Mouse (Mus musculus) embryonic facial prominence, embryonic 11.5 days (tissue): ENCODE data around the gene Babam2. TPM values are rescaled to one million over a fixed set of nuclear protein-coding genes. Genes with fewer than 3 reads are reported as not detected.
A peak's percentile ranks its signal among the peaks of the same experiment; 100 is the strongest.

Source experiments
- ATAC-seq: fragments of 200-750 bp; cut with Nextera tagmentation; replicated peaks from 2 replicates; pipeline ENCODE4 v1.8.0; 2017; ENCODE audit warnings: low read depth; ENCODE audit not compliant: insufficient number of reproducible peaks, low FRiP score, low TSS enrichment
- DNase-seq: peaks from one replicate; pipeline ENCODE4 v3.0.0-alpha.2; 2015; ENCODE audit warnings: low spot score
- H3K27ac ChIP-seq: fragments of 300-500 bp; sonication (generic); replicated peaks from 2 replicates; pipeline ENCODE4 v1.5.1; 2014; ENCODE audit warnings: mild to moderate bottlenecking, low read depth, low read length, control low read depth
- H3K27me3 ChIP-seq: fragments of 300-500 bp; sonication (generic); 2 replicates; pipeline ENCODE4 v1.6.1; 2014; ENCODE audit warnings: mild to moderate bottlenecking, low read length, moderate library complexity, mixed read lengths; ENCODE audit not compliant: control insufficient read depth, insufficient read depth
- H3K36me3 ChIP-seq: fragments of 300-500 bp; sonication (generic); replicated peaks from 2 replicates; pipeline ENCODE4 v1.6.1; 2014; ENCODE audit warnings: low read depth, mild to moderate bottlenecking, low read length, moderate library complexity, mixed read lengths; ENCODE audit not compliant: control insufficient read depth, insufficient read depth
- H3K4me1 ChIP-seq: fragments of 300-500 bp; sonication (generic); 2 replicates; pipeline ENCODE4 v1.6.1; 2014; ENCODE audit warnings: low read length, mixed read lengths; ENCODE audit not compliant: control insufficient read depth, insufficient read depth
- H3K4me2 ChIP-seq: fragments of 300-500 bp; sonication (generic); 2 replicates; pipeline ENCODE4 v1.6.1; 2014; ENCODE audit warnings: low read depth, mild to moderate bottlenecking, control low read depth, low read length, moderate library complexity
- H3K4me3 ChIP-seq: fragments of 300-500 bp; sonication (generic); 2 replicates; pipeline ENCODE4 v1.5.1; 2014; ENCODE audit warnings: low read depth, low read length, control low read depth
- H3K9ac ChIP-seq: fragments of 300-500 bp; sonication (generic); replicated peaks from 2 replicates; pipeline ENCODE4 v1.6.1; 2014; ENCODE audit warnings: mild to moderate bottlenecking, control low read depth, low read length
- H3K9me3 ChIP-seq: fragments of 300-500 bp; sonication (generic); replicated peaks from 2 replicates; pipeline ENCODE4 v1.6.1; 2016; ENCODE audit warnings: mild to moderate bottlenecking, low read length, inconsistent platforms, mixed read lengths; ENCODE audit not compliant: control insufficient read depth
- WGBS: fragments of 180-500 bp; shearing (Covaris S2); extraction: QIAGEN DNeasy Blood & Tissue Kit; methylation state at CpG from one replicate; pipeline ENCODE4 v1.1.7; 2014; 5-methylcytosine and 5-hydroxymethylcytosine counted together
- polyA plus RNA-seq: library from polyadenylated mRNA; unstranded; fragments of >200 nt; fragmentation: Nextera tagmentation; extraction: Ambion mirVana; gene quantifications from 2 replicates; pipeline ENCODE4 v1.2.1, GENCODE M21; 2014

The Babam2 gene
- 32.4 and 38.8 TPM in 2 replicates for polyA plus RNA-seq

DNA sequence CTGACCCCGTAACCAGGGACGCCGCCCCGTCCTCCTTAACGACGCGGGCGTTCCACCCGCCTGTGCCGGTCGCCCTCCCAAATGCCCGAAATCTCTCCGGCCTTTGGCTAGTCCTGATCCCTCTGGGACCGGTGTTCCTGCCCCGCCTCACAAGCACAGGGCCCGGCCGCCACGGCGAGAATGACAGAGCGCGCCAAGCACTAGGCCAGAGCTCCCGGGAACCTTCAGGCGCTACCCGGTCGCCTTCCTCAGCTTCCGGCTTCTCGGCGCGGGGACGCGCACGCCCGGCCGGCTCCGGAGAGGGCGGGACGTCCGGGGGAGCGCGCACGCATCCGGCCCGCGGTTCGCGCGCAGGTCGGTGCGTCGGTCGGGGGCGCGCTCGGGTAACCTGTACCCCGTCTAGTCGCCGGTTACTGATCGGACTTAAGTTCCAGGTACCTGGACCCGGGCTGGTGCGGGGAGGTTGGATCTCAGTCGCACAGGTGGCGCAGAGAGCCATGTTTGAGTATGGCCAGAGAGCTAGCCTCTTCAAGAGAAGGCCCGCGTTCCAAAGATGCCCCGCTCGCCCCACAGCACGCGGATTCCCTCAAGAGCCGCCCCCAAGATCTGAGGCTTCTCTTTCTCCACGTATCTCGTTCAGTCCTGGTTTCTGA is at the start of gene Babam2:
Babam2 (plus strand) TSS at position 41 of the 653 bp plus-strand sequence.
- 0 out of 2 replicates have a peak, but pooled peaks cover 2% of the 10 kb centered on the region for H3K4me1 ChIP-seq
- peak; percentile 91 for DNase-seq
- peak within 1 kb of the TSS; percentile 57 for H3K4me2 ChIP-seq
- ATAC-seq = peak; percentile 95
- H3K36me3 ChIP-seq = no peaks in the 10 kb centered on the region
- peak within 1 kb of the TSS; percentile 76 for H3K4me3 ChIP-seq
- H3K27me3 ChIP-seq = no peaks in the 10 kb centered on the region
- no peaks in the 10 kb centered on the region for H3K9me3 ChIP-seq
- H3K27ac ChIP-seq = peak within 1 kb of the TSS; percentile 47
- under 1% methylated on average over 69 of the region's 71 CpGs for WGBS
- peak within 1 kb of the TSS; percentile 77 for H3K9ac ChIP-seq

DNA sequence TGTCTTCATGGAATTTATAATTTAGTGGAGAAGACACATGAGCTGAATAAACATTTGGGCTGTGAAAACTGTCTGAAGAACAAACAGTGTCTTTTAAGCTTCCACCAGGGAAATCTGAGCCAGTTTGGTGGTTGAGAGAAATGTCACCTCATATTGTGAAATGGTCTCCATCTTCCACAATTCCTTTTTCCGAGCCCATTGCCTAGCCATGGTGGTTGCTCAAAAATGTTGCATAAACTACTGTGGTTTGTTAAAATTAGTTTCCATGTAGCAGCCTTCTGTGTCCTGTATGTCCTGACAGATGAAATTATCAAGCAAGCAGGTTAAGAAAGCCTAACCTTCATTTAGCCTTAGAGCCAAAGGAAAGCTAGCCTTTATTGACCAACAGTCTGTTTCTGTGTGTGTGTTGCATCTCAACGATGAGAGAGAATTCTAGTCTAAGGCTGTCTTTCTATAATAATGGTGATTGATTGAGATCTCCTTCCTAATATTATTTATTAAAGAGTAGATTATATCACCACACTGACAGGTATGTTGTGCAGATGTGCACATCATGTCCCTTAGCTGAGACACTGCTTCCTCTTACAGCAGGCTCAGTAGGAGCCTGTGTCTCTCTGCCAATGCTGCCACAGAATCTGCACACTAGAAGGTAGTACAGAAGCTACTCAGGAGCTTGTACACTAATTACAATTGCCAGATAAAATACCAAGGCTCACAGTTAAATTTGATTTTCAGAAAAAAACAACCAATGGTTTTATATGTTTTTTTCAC is 46.8 kb upstream of the Babam2 start:
- no peak overlapping the region for H3K27ac ChIP-seq
- H3K4me1 ChIP-seq = no peaks in the 10 kb centered on the region
- DNase-seq (no peak), ATAC-seq (no peak)
- H3K9me3 ChIP-seq = no peaks in the 10 kb centered on the region
- no peaks in the 10 kb centered on the region for H3K27me3 ChIP-seq
- H3K4me2 ChIP-seq = no peak overlapping the region
- no peaks in the 10 kb centered on the region for H3K36me3 ChIP-seq
- 90% methylated on average over 2 of the region's 2 CpGs for WGBS
- H3K9ac ChIP-seq = no peak overlapping the region
- no peak overlapping the region for H3K4me3 ChIP-seq

DNA sequence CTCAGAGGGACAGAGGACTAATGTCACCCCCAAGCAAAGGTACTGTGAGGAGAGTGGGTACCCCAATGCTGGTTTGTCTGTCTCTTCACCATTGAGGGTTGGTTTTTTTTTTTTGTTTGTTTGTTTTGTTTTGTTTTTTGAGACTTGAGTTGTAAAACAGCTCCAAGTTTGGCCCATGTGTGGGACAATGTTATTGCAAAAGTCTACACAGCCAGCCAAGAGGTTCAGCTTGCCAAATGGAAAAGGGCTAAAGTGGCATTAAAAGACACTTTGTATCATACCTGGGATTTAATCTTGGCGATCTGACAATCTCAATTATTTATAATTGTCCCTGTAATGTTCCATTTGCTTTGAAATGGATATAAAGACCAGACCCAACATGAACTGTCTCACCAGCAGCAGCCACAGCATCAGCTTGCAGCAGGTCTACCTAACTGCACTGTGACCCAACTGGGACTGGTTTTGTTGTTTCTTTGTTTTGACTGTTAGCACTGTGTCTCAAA is 41.7 kb upstream of the Babam2 start:
- no peaks in the 10 kb centered on the region for H3K27me3 ChIP-seq
- no peak for ATAC-seq
- H3K9me3 ChIP-seq = no peaks in the 10 kb centered on the region
- no peaks in the 10 kb centered on the region for H3K4me1 ChIP-seq
- no peaks in the 10 kb centered on the region for H3K36me3 ChIP-seq
- no peak overlapping the region for H3K9ac ChIP-seq
- H3K4me2 ChIP-seq = no peak overlapping the region
- no peak overlapping the region for H3K4me3 ChIP-seq
- WGBS = 83% methylated on average over 1 of the region's 1 CpGs
- DNase-seq = no peak
- no peak overlapping the region for H3K27ac ChIP-seq

DNA sequence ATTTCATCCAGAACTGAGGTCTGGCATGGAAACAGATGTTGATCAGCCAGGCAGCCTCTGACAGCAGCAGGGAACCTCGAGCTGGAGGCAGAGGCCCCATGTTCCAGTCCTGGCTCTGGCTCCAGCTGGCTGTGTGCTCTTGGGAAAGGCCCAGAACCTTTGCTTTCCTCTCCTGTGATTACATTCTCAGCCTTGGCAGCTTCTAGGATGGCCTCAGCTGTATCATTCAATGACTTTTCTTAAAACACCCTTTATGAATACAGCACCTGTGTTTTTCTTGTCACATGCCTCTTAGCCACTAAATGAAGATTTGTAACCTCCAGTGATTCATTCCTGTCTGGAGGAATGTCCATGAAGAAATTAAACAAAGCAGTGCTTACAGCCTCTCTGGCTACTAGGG is 31.3 kb upstream of the Babam2 start:
- H3K27ac ChIP-seq = no peak overlapping the region
- no peaks in the 10 kb centered on the region for H3K9me3 ChIP-seq
- no peak overlapping the region for H3K4me2 ChIP-seq
- H3K4me3 ChIP-seq = no peak overlapping the region
- H3K36me3 ChIP-seq = no peaks in the 10 kb centered on the region
- ATAC-seq (no peak), DNase-seq (no peak)
- 24% methylated on average over 1 of the region's 1 CpGs for WGBS
- no peaks in the 10 kb centered on the region for H3K4me1 ChIP-seq
- no peaks in the 10 kb centered on the region for H3K27me3 ChIP-seq
- H3K9ac ChIP-seq = no peak overlapping the region

DNA sequence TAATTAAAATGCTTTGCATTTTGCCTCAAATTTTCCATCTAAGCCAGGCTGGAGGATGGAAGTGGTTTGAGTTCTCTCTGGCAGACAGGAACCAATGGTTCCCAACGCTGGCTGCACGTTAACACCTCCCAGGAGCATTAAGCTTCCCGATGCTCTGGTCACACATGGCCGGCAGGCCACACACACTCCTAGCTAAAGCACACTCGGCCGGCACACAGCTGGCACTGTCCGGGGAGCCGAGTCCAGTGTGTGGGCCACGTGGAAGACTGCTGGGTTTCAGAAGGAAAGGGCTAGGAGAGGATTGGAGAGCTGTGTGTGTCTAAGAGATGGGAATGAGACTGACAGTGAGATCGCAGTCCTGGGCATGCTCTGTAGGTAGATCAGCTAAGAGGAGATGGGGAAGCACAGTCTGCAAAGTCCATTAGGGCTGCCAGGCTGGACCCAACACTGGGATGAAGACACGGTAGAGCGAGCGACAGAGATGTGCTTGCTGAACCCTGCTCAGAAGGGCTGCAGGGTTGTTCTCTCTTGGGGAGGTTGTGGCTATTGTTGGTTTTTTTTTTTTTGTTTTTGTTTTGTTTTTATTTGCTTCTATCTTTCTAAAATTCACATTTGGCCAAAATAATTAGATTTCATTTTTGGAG is 29.0 kb upstream of the Babam2 start:
- Histone ChIP-seq H3K4me1 (no peaks in the 10 kb centered on the region), H3K4me2 (no peak overlapping the region), H3K36me3 (no peaks in the 10 kb centered on the region), H3K9me3 (no peaks in the 10 kb centered on the region), H3K27me3 (no peaks in the 10 kb centered on the region), H3K27ac (no peak overlapping the region), H3K4me3 (no peak overlapping the region), H3K9ac (no peak overlapping the region)
- ATAC-seq (no peak), DNase-seq (no peak)
- WGBS = 76% methylated on average over 13 of the region's 13 CpGs

DNA sequence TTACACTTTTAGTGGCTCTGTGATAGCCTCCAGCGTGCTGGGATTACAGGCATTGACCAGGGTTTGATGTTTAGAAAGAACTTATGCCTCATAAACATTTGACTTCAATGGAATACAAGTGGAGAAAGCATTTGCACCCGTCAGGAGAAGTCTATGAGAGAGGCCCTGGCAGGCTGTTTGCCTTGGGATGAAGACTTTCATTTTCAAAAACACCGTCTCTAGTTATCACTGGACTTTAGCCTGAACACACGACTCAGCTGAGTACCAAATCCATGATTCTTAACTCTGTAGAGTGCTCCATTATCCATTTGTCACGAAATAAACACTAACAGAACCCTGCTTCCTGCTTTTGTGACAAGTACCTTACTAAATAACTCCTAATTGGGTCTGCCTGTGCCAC is 27.5 kb upstream of the Babam2 start:
- no peaks in the 10 kb centered on the region for H3K9me3 ChIP-seq
- H3K4me2 ChIP-seq = no peak overlapping the region
- H3K4me3 ChIP-seq = no peak overlapping the region
- 78% methylated on average over 5 of the region's 5 CpGs for WGBS
- DNase-seq (no peak), ATAC-seq (no peak)
- H3K4me1 ChIP-seq = no peaks in the 10 kb centered on the region
- H3K9ac ChIP-seq = no peak overlapping the region
- H3K27me3 ChIP-seq = no peaks in the 10 kb centered on the region
- no peak overlapping the region for H3K27ac ChIP-seq
- no peaks in the 10 kb centered on the region for H3K36me3 ChIP-seq

DNA sequence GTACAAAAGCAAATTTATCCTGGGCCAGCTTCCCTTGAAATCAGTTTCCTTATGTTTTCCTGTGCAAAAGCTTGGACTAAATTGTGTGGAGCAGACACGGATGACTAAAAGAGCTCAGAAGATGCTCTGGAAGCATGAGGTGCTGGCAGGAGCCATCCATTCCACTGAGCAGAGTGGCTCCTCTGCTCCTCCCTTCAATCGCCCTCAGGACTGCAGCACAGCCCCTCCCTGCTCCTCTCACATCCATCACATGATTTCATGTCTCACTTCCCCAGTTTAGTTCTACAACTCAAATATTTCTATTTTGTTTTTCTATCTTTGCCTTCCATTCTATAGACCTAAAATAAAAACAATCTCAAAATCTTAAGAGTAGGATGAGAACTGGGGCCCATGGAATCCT is 26.3 kb upstream of the Babam2 start:
- 65% methylated on average over 2 of the region's 2 CpGs for WGBS
- DNase-seq (no peak), ATAC-seq (no peak)
- no peak overlapping the region for H3K9ac ChIP-seq
- no peak overlapping the region for H3K4me3 ChIP-seq
- H3K36me3 ChIP-seq = no peaks in the 10 kb centered on the region
- no peaks in the 10 kb centered on the region for H3K27me3 ChIP-seq
- H3K4me1 ChIP-seq = no peaks in the 10 kb centered on the region
- no peaks in the 10 kb centered on the region for H3K9me3 ChIP-seq
- H3K27ac ChIP-seq = no peak overlapping the region
- no peak overlapping the region for H3K4me2 ChIP-seq

DNA sequence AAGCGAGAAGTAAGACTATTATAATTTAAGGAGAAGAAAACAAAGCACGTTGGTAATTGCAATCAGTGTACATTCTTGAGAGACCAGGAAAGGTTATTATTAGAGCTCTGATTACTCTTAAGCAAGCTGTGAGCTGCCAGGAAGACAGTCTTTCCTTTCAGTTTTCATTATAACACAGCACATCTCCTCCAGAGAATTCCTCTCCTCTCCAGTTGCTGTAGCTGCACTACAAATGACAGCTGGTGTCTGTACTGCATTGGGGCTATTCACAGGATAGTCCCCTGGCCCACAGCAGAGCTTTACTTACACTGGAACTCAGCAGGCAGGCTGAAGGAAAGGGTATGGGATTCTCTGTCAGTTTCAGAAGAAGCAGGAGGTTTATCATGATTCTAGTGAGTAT is 24.1 kb upstream of the Babam2 start:
- H3K4me2 ChIP-seq = no peak overlapping the region
- H3K27ac ChIP-seq = no peak overlapping the region
- no peaks in the 10 kb centered on the region for H3K9me3 ChIP-seq
- no peak overlapping the region for H3K9ac ChIP-seq
- ATAC-seq (no peak), DNase-seq (no peak)
- 80% methylated on average over 2 of the region's 2 CpGs for WGBS
- H3K27me3 ChIP-seq = no peaks in the 10 kb centered on the region
- no peaks in the 10 kb centered on the region for H3K36me3 ChIP-seq
- no peak overlapping the region for H3K4me3 ChIP-seq
- H3K4me1 ChIP-seq = no peaks in the 10 kb centered on the region
